Mouse (Mus musculus) G1E (cell line): Measurements from ENCODE around the gene Arrb1. TPM values are rescaled to one million over a fixed set of nuclear protein-coding genes. Genes with fewer than 3 reads are reported as not detected.

ENCODE experiments used
- ATAC-seq: 2 replicates; pipeline ENCODE4 v1.8.0; 2016; ENCODE audit warnings: mild to moderate bottlenecking; ENCODE audit not compliant: insufficient number of reproducible peaks, poor library complexity, low FRiP score, severe bottlenecking; ENCODE audit errors: extremely low read depth
- DNase-seq: peaks from one replicate; pipeline ENCODE4 v3.0.0; 2012; ENCODE audit warnings: low spot score
- H3K27me3 ChIP-seq: 2 replicates; pipeline ENCODE4 v1.6.1; 2012; ENCODE audit warnings: mild to moderate bottlenecking, low read length, inconsistent platforms; ENCODE audit not compliant: insufficient read depth
- H3K36me3 ChIP-seq: replicated peaks from 2 replicates; pipeline ENCODE3; 2012; ENCODE audit warnings: mild to moderate bottlenecking, inconsistent platforms
- H3K4me1 ChIP-seq: 2 replicates; pipeline ENCODE4 v1.6.1; 2012; ENCODE audit warnings: low read depth, low read length, inconsistent platforms, mixed read lengths; ENCODE audit not compliant: insufficient read depth
- H3K4me3 ChIP-seq: 2 replicates; pipeline ENCODE4 v1.5.1; 2012; ENCODE audit warnings: low read depth, mild to moderate bottlenecking, inconsistent platforms, low read length, moderate library complexity, mixed read lengths
- H3K9me3 ChIP-seq: replicated peaks from 2 replicates; pipeline ENCODE4 v1.6.1; 2012; ENCODE audit warnings: inconsistent platforms
- CTCF ChIP-seq: IDR thresholded peaks from 2 replicates; pipeline ENCODE4 v1.5.1; 2012; ENCODE audit warnings: low read depth, low read length, inconsistent platforms, mixed read lengths
- GATA1 ChIP-seq: IDR thresholded peaks from 2 replicates; pipeline ENCODE4 v1.6.1; 2012; ENCODE audit warnings: borderline replicate concordance, low read length, inconsistent platforms, mixed read lengths
- GATA2 ChIP-seq: IDR thresholded peaks from 2 replicates; pipeline ENCODE4 v1.6.1; 2012; ENCODE audit warnings: low read depth, low read length, inconsistent platforms, borderline replicate concordance
- POLR2AphosphoS5 ChIP-seq: IDR thresholded peaks from 2 replicates; pipeline ENCODE4 v1.6.1; 2012; ENCODE audit warnings: low read depth, low read length, inconsistent platforms; ENCODE audit not compliant: insufficient replicate concordance
- TAL1 ChIP-seq: conservative IDR thresholded peaks from 2 replicates; pipeline ENCODE4 v1.6.1; 2012; ENCODE audit warnings: low read depth, low read length, inconsistent platforms, mixed read lengths
- polyA plus RNA-seq: library from polyadenylated mRNA; stranded (reverse); fragments of >175 nt; gene quantifications from 2 replicates; pipeline ENCODE4 v1.2.3, GENCODE M21; 2012
- total RNA-seq, 2 experiments: library from RNA; stranded (forward) in 1 of 2; stranded (reverse) in 1 of 2; fragments of 200-1000 nt in 1 of 2; fragments of >200 nt in 1 of 2; fragmentation: Nextera tagmentation in 1 of 2; gene quantifications; 2 replicates each; pipeline ENCODE4 v1.2.3; 2014 to 2017

Gene Arrb1
- total and polyA plus RNA-seq, 3 experiments, result 60.6 to 108 (median 84.8) TPM

DNA sequence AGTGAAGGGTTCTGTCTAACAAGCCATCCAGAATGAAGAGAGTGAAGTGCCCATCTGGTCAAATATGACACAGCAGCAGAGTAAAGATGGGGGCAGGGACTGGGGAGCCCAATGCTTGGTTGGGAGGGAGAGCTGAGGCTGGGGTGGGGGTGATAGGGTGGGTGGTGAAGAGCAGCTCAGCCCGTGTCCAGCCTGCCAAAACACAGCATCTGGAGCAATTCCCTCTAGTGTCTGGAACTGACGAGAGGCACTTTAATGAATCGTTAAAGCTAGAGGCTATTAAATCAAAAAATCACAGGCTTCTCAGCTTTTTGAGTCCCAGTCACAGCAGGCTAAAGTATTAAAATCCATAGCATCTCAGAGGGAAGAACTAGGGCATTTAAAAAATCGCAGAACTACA is 114.3 kb downstream of the Arrb1 start:
- ATAC-seq (no peak), DNase-seq (no peak)
- H3K36me3 ChIP-seq, result no peaks in the 10 kb centered on the region
- H3K9me3 ChIP-seq, result no peaks in the 10 kb centered on the region
- peaks cover 7% of the 10 kb centered on the region; the same call in 1 of the 2 replicates for H3K27me3 ChIP-seq
- H3K4me3 ChIP-seq, result no peak overlapping the region
- no peaks in the 10 kb centered on the region for H3K4me1 ChIP-seq
- TF ChIP-seq CTCF, result no peak
- no peak for TF ChIP-seq TAL1
- TF ChIP-seq POLR2AphosphoS5, result no peak
- TF ChIP-seq GATA2, result no peak
- no peak for TF ChIP-seq GATA1

DNA sequence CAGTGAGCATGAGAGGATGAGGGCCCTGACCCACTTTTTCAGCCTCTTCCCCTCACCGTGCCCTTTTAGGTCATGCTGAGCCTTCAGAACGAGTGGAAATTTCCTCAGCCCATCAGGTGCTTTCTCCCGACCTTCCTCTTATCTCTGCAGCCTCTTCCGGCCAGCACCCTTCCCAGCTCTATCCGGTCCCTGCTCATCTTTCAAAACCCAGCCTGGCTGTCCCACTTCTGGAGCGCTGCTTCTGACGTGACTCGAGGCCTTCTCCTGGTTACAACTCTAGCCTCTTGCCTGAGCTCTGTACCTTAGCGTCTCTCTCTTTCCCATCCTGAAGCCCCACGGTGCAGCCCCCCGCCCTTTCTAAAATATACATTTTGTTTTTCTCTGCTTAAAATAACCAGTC is 119.0 kb downstream of the Arrb1 start:
- no peak for TF ChIP-seq CTCF
- TF ChIP-seq TAL1, result no peak
- no peak for TF ChIP-seq GATA2
- no peak for TF ChIP-seq POLR2AphosphoS5
- TF ChIP-seq GATA1, result no peak
- Histone ChIP-seq H3K4me1 (no peaks in the 10 kb centered on the region), H3K36me3 (no peaks in the 10 kb centered on the region), H3K27me3 (peaks cover 24% of the 10 kb centered on the region), H3K4me3 (no peak overlapping the region), H3K9me3 (no peaks in the 10 kb centered on the region)
- DNase-seq (no peak), ATAC-seq (no peak)

Other genes with a start within 250 kb of the Arrb1 start
- gene Serpinh1, start 182.2 kb upstream of the Arrb1 start, total RNA-seq (2014; fragmentation: Nextera tagmentation), result not detected in 2 replicates
- 1.3 TPM in 1 of 2 replicates, not detected in the other for gene Serpinh1, start 182.2 kb upstream of the Arrb1 start, total RNA-seq (2017)
- gene Serpinh1, start 182.2 kb upstream of the Arrb1 start, polyA plus RNA-seq, result not detected in 2 replicates
- gene Gdpd5, start 154.1 kb upstream of the Arrb1 start, total RNA-seq (2014; fragmentation: Nextera tagmentation), result 0.24 TPM in 1 of 2 replicates, not detected in the other
- 0.23 and 0.49 TPM in 2 replicates for gene Gdpd5, start 154.1 kb upstream of the Arrb1 start, total RNA-seq (2017)
- 0.02 and 0.16 TPM in 2 replicates for gene Gdpd5, start 154.1 kb upstream of the Arrb1 start, polyA plus RNA-seq
- gene Klhl35, start 69.5 kb upstream of the Arrb1 start, total RNA-seq (2014; fragmentation: Nextera tagmentation), result not detected in 2 replicates
- gene Klhl35, start 69.5 kb upstream of the Arrb1 start, total RNA-seq (2017), result not detected in 2 replicates
- not detected in 2 replicates for gene Klhl35, start 69.5 kb upstream of the Arrb1 start, polyA plus RNA-seq
- 437 and 482 TPM in 2 replicates for gene Rps3, start 51.7 kb upstream of the Arrb1 start, total RNA-seq (2014; fragmentation: Nextera tagmentation)
- 2,538 and 2,989 TPM in 2 replicates for gene Rps3, start 51.7 kb upstream of the Arrb1 start, total RNA-seq (2017)
- 399 and 541 TPM in 2 replicates for gene Rps3, start 51.7 kb upstream of the Arrb1 start, polyA plus RNA-seq
- gene Tpbgl, start 91.6 kb downstream of the Arrb1 start, total RNA-seq (2014; fragmentation: Nextera tagmentation), result not detected in 2 replicates
- 0.05 and 0.17 TPM in 2 replicates for gene Tpbgl, start 91.6 kb downstream of the Arrb1 start, total RNA-seq (2017)
- not detected in 2 replicates for gene Tpbgl, start 91.6 kb downstream of the Arrb1 start, polyA plus RNA-seq
- gene Slco2b1, start 175.9 kb downstream of the Arrb1 start, total RNA-seq (2014; fragmentation: Nextera tagmentation), result 0.53 and 1.3 TPM in 2 replicates
- 0.81 and 1.4 TPM in 2 replicates for gene Slco2b1, start 175.9 kb downstream of the Arrb1 start, total RNA-seq (2017)
- 0.02 and 0.19 TPM in 2 replicates for gene Slco2b1, start 175.9 kb downstream of the Arrb1 start, polyA plus RNA-seq
- gene Olfr520, start 194.8 kb downstream of the Arrb1 start, total RNA-seq (2014; fragmentation: Nextera tagmentation), result not detected in 2 replicates
- 0.11 TPM in 1 of 2 replicates, not detected in the other for gene Olfr520, start 194.8 kb downstream of the Arrb1 start, total RNA-seq (2017)
- gene Olfr520, start 194.8 kb downstream of the Arrb1 start, polyA plus RNA-seq, result not detected in 2 replicates
- gene Olfr521, start 228.0 kb downstream of the Arrb1 start, total RNA-seq (2014; fragmentation: Nextera tagmentation), result not detected in 2 replicates
- 0.05 TPM in 1 of 2 replicates, not detected in the other for gene Olfr521, start 228.0 kb downstream of the Arrb1 start, total RNA-seq (2017)
- not detected in 2 replicates for gene Olfr521, start 228.0 kb downstream of the Arrb1 start, polyA plus RNA-seq